Mouse (Mus musculus) gastrocnemius, postnatal 4 days (tissue): ENCODE data around the gene Kat2b. TPM values are rescaled to one million over a fixed set of nuclear protein-coding genes. Genes with fewer than 3 reads are reported as not detected.
A peak's percentile ranks its signal among the peaks of the same experiment; 100 is the strongest.
"Not testable (repeated sequence)": the region's sequence is repeated elsewhere in the genome, so short reads cannot be mapped to it uniquely, and the experiment has no call there.

Experiments
- DNase-seq, 2 experiments: peaks; one replicate each; pipeline ENCODE4 v3.0.0; 2021 to 2022; ENCODE audit warnings: low spot score in 2 of 2, mixed read lengths in 2 of 2
- total RNA-seq, 2 experiments: library from RNA; stranded (reverse); gene quantifications; 2 replicates each; pipeline ENCODE4 v1.2.3; 2021

Gene Kat2b
- total RNA-seq, 2 experiments from 2014 or later: 31.8 to 38.8 TPM

DNA sequence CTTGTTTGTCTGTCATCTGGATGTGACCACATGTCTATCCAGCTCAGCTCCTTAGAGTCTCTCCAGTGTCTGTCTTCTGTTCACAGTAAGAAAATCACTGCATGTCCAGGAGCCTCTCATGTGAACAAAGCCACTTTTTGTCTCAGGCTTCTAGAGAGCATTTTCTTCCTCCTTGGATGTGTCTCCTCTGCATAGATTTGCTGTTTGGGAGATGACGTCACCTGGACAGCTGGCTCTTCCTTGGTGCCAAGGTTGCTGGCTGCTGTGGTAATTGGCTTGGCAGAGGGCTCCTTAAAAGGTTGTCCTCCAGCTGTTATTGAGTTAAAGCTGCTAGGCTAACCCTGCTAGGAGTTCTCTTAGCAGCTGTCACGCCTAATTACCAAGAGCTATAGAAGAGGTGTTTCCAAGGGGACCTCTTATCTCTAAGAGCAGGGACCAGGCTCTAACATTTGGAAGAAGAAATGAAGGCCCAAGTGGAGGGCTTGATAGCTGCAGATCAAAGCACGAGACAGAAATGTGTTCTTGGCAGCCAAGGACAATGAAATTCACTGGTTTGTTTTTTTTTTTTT is 29.7 kb downstream of the Kat2b start:
- DNase-seq: peak; percentile 39 to 81

GRCm38 (mm10) chr17:53596941-53597790 is 30.5 kb downstream of the Kat2b start:
- no peak for DNase-seq

- no peak for DNase-seq
Observed at GRCm38 (mm10) chr17:53598571-53598970, 31.9 kb downstream of the Kat2b start.

DNA sequence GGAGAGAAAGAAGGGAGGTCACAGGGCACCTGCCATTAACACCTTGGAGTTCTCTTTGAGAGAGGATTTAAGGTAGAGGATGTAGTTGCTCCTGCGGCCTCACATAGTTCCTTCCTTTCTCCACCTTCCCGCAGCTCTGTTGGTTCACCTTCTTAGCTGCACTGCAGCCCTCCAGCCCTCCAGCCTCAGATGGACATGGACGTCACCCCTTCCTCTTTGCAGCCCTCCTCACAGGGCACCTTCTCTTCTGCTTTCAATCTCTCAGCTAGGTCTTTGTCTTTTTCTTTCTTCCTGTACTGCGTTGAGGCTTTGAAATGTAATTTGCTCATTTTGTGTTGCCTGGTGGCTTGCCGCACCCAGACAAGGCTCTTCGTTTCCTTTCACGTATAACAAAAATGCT is 36.6 kb downstream of the Kat2b start:
- DNase-seq: not testable (repeated sequence)

- not testable (repeated sequence) for DNase-seq
Observed at GRCm38 (mm10) chr17:53606082-53606481, 39.4 kb downstream of the Kat2b start.

DNA sequence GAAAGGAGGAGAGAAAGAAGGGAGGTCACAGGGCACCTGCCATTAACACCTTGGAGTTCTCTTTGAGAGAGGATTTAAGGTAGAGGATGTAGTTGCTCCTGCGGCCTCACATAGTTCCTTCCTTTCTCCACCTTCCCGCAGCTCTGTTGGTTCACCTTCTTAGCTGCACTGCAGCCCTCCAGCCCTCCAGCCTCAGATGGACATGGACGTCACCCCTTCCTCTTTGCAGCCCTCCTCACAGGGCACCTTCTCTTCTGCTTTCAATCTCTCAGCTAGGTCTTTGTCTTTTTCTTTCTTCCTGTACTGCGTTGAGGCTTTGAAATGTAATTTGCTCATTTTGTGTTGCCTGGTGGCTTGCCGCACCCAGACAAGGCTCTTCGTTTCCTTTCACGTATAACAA is 42.3 kb downstream of the Kat2b start:
- DNase-seq: not testable (repeated sequence)

GRCm38 (mm10) chr17:53617295-53617957 is 50.8 kb downstream of the Kat2b start:
- DNase-seq: no peak

GRCm38 (mm10) chr17:53618369-53618768 is 51.7 kb downstream of the Kat2b start:
- no peak for DNase-seq

- DNase-seq: no peak
Observed at GRCm38 (mm10) chr17:53619391-53619790, 52.7 kb downstream of the Kat2b start.

- no peak for DNase-seq
Observed at GRCm38 (mm10) chr17:53620611-53621010, 54.0 kb downstream of the Kat2b start.

DNA sequence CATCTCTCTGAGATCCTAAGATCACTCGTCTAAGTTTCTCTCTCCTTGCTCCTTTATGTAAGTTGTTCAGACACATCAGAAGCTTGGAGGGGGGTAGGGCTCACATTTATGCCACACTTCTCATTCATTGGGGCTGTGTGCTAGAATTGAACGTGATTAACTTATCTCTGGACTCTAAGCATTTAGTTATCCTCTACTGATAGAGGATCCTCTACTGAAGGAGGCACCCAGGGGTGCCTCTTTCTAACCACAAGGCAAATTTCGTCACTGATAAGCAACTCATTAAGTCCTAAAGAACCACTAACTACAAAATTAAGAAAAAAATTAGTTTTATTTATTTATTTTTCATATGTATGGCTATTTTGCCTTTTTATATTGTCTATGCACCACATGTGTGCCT is 55.5 kb downstream of the Kat2b start:
- no peak for DNase-seq

DNA sequence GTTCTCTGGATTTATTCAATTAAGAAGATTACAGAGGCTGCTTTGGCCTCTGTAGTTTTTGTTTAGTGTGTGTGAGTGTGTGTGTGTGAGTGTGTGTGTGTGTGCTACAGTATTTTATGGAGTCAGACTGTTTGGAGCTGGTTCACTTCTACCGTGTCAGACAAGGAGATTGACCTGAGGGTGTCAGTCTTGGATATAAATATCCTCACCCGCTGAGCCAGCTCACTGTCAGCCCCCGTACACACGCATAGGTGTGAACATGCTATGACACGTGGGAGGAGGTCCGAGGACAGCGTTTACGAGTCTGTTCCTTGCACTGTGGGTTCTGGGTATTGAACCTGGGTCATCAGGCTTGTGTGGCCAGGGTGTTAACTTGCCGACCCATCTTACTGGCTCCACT is 57.1 kb downstream of the Kat2b start:
- no peak for DNase-seq

DNA sequence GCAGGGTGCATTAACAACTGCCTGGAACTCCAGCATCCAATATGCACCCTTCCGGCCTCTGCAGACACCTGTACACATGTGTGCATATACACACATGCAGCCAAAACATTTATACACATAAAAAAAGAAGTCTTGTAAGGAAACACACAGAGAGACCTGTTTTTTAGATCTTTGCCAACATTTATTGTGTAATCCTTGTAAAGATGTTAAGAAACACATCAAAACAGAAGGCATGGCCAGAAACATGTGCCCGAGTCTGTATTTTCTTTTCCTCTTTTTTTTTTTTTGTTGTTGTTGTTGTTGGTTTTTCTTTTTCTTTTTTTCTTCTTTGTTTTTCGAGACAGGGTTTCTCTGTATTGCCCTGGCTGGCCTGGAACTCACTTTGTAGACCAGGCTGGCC is 59.5 kb downstream of the Kat2b start:
- DNase-seq: no peak

GRCm38 (mm10) chr17:53627497-53627896 is 60.8 kb downstream of the Kat2b start:
- DNase-seq: no peak

DNA sequence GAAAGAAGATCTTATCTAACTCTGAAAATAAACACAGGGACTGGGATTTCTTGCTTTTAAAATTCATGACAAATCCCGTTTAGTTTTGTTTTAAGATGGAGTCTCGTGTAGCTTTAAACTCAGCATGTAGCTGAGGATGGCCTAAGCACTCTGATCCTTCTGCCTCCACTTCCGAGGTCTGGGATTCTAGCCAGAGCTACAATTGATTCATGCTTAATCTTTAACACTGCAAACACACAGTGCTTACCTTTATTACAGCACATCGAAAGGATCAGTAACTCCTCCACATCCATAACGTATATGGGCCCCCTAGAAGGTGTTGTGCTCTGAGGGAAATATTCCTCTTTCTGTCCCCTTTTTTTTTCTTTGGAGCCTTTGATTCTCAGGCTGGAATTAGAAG is 61.5 kb downstream of the Kat2b start:
- no peak for DNase-seq

DNA sequence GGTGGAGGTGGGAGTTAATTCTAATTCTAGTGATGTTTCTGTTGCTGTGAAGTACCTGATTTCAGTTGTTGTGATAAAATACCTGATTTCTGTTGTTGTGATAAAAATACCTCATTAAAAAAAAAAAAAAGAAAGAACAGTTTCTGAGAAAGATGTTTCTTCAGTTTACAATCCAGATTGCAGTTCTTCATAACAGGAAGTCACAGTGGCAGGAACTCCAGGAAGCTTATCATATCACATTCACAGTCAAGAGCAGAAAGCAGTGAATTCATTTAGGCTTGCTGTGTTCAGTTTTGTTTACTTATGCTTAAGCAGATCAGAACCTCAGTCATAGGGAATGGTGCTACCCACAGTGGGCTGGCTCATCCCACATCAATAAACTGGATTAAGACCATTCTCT is 64.7 kb downstream of the Kat2b start:
- DNase-seq: no peak

DNA sequence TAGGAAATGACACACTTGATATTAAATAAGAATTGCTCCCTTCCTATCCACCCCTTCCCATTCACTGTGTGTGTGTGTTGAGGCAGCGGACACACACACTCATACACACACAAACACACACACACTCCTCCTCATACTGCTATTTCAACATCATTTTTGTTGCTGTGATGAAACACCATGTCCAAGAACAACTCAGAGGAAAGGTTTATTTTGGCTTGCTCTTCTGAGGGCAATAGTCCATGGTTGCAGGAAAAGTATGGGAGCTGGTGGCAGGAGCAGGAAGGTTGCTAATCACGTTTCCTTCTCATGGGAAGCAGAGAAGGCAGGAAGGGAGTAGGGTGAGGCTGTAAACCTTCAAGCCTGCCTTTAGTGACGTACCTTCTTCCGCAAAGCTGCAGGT is 76.7 kb downstream of the Kat2b start:
- DNase-seq: no peak

- no peak for DNase-seq
Observed at GRCm38 (mm10) chr17:53650251-53650661, 83.6 kb downstream of the Kat2b start.

DNA sequence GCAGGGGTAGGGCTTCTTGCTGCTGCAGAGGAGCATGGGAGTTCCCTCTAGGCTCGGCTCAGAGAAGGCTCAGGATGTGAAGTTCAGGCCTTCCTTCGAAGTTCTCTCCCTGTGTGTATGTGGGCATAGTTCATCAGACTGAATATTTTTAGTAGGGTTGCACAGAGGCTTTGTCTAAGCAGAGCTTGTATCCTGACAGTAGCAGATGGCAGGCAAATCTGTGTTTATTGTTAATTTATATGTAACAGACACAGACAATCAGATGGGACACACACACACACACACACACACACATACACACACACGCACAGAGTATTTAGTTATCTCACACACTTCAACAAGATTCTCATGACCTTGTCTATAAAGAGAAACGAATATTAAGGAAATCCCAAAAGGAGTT is 87.9 kb downstream of the Kat2b start:
- DNase-seq: no peak

GRCm38 (mm10) chr17:53655081-53655480 is 88.4 kb downstream of the Kat2b start:
- no peak for DNase-seq

GRCm38 (mm10) chr17:53655959-53656358 is 89.3 kb downstream of the Kat2b start:
- no peak for DNase-seq

- DNase-seq: no peak
Observed at GRCm38 (mm10) chr17:53656369-53656860, 89.8 kb downstream of the Kat2b start.
